Mouse (Mus musculus) kidney, adult 9 months (tissue): Measurements from ENCODE around the gene Vipas39.
"Not testable (repeated sequence)": the region's sequence is repeated elsewhere in the genome, so short reads cannot be mapped to it uniquely, and the experiment has no call there.

ENCODE experiments used
- DNase-seq: peaks from one replicate; pipeline ENCODE4 v3.0.0; 2022

Vipas39 gene

GRCm38 (mm10) chr12:87266108-87266826 is at the start of gene Vipas39, which contains the start of gene Ahsa1:
Vipas39 (minus strand) TSS chr12:87266256.
Ahsa1 (plus strand) TSS chr12:87266479.
- peak; percentile 97 for DNase-seq

DNA sequence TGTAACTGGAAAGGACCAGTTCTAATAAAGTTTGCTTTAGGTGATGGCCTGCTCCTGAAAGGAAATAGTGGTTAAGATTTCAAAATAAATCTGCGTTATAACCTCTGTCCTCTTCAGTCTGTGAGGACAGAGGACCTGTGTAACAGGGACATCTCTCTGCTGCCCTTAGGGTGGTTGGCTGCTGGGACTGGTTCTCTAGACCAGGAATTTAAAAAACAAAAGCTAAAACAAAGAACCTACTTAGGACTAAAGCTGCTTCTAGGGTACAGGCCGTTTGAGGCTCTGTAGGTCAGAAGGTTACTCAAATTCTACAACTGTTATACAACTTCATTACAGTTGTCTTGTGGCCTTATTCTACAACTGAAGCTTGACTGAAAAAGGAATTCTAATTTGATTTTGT is 47.0 kb upstream of the Vipas39 start:
- no peak for DNase-seq

- DNase-seq: not testable (repeated sequence)
Observed at GRCm38 (mm10) chr12:87306584-87306844, 40.5 kb upstream of the Vipas39 start.

- no peak for DNase-seq
Observed at GRCm38 (mm10) chr12:87305767-87306583, 39.9 kb upstream of the Vipas39 start.

DNA sequence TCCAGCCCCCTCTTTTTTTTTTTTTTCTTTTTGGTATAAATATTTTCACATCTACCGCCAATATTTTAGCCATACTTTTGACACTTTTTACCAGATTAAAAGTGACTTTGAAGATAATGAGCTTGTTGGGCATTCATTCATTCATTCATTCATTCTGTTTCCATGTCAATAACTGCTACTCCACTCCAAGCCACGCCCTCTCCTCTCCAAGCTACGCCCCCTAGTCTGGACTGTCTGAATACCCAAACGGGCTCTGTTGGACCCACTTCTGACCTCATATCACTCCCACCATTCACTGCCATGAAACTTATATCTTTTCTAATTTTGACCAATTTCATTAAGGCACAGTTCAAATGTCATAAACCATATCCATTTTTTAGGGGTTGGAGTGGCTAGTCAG is 35.1 kb upstream of the Vipas39 start:
- DNase-seq: no peak

- peak; percentile 10 for DNase-seq
Observed at GRCm38 (mm10) chr12:87300441-87300690, 34.3 kb upstream of the Vipas39 start.

DNA sequence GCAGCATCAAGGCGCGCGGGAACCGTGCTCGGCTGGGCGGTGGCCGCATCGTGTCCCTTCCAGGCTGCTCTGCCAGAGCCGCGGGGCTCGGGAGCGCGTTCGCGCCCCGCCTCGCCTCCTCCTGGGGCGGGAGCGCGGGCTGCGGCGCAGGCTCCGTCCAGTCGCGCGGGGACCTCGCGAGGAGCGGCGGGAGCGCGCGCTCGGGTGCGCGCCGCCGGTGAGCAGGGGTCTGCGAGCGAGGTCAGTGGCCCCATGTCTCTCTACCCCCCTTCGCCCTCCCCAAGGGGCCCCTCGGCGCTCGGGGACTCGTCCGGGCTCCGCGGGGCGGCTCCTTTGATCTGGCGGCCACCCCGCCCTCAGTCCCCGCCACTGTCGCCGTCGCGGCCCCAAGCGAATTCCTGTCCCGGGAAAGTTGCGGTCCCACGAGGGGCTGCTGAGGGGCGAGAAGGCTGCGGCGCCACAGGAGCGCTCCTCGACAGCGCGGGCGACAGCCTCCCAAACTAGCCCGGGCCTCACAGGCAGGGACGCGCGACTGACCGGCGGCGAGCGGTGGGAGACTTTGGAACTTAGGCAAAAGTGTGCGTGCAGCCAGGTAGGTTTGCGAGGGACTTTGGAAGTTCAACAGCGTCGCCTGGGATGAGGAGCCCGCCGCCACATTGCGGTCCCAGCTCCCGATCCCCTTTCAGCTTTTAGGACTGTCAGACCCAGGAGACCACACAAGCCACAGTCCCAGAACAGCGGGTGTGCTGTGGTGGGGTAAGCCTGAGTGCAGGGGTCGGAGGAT is 33.8 kb upstream of the Vipas39 start, which contains the start of gene Ism2:
TSS of gene Ism2 (minus strand) at position 49 of the 784 bp plus-strand sequence.
- DNase-seq: peak; percentile 19

DNA sequence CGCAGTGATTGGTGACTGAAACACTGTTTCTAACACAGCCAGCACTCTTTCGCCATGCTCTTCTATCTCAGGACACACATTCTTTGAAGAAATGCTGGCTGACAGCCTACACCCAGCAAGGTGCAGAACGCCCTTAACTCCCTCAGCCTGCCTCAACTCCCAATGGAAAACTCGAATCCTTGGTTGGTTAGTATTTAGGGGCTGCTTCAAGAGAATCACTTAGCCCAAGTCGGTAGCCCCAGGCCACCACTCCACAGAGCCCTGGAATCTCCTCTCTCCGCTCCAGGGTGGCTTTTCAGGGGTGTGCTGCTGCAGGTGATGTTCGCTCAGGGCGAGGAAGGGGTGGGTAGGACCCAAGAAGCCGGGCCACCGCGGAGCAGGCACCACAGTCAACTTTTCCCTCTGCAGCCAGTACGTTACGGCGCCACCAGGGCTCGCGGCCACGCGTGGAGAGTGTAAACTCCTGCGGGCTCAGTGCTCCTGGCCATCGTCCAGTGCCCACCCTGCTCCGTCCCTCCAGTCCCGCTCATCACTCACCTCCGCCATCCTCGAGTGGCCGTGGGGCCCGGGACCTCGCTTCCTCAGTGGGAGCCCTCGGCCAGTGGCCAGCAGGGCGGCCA is 33.1 kb upstream of the Vipas39 start:
- no peak for DNase-seq

DNA sequence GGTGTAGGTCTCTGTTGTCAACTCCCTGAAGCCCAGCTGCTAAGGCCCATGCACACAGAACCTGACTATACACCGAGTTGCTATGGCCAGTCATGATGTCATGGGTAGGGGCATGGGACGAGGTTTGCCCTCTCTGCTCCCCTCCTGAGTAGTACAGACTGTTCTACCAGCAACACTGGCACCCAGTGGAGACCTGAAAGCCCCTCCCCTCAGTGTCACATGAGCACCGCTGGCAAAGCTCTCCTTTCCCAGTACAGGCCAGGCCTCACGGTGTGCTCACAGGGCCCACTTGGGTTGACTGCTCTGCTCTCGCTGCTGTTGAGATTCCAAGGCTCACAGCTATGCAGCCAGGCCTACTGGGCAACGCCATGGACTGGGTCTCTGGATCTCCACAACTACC is 27.9 kb upstream of the Vipas39 start:
- no peak for DNase-seq

- no peak for DNase-seq
Observed at GRCm38 (mm10) chr12:87289100-87289499, 23.0 kb upstream of the Vipas39 start.

GRCm38 (mm10) chr12:87284726-87285125 is 18.7 kb upstream of the Vipas39 start:
- DNase-seq: no peak

- DNase-seq: no peak
Observed at GRCm38 (mm10) chr12:87284268-87284667, 18.2 kb upstream of the Vipas39 start.

- no peak for DNase-seq
Observed at GRCm38 (mm10) chr12:87283706-87284105, 17.6 kb upstream of the Vipas39 start.

DNA sequence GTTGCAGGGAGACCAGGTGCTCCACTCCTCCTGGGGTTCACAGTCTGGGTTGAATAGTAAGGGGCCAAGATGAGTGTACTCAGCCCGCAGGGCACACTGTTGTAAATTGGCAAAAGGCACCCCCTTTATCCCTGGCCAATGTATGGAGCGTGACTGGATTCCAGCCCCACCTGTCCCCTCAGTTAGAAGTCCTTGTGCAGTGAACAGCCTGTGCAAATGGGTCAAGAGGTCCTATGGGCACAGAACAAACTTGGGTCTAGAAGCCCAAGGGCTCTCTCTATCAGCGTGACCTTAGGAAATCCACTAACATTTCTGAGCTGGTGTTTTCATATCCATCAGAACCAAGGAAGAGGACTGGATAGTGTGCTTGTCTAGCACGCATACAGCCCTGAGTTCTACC is 16.7 kb upstream of the Vipas39 start:
- DNase-seq: no peak

DNA sequence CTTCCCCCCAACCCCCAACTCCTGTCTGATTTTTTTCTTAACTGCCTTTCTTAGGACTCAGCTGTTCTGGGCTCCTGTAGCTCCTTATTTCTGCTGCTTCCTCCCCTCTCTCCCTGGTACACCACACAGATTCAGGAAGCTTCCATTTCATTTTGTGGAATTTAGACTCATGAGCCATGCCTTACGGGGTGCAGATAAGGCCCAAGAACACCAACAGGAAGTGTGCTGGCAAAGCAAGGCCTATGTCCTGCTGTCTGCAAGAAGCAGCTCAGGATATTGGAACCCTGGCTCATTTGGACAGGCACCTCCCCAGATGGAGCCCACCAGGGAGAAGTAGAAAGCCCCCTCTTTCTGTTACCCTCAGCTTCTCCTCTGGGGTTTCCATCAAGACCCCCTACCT is 15.7 kb upstream of the Vipas39 start:
- no peak for DNase-seq

DNA sequence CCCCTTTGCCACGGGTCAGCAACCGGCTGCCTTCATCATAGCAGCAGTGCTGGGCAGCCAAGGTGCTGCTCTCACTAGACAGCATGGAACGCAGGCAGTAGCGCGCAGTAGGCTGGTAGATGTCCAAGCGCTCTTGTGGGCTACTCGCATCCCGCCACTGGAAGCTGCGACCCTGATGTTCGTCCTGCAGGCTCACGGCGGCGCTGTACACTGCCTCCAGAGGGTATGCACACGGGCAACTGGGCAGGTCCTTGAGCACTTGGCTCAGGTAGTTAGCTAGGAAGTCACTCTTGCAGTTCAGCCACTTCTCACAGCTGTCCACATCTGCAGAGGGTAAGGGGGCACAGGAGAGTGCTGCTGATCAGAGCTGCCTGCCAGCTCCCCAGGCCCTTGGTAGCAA is 13.8 kb upstream of the Vipas39 start:
- peak; percentile 14 for DNase-seq

- DNase-seq: peak; percentile 13
Observed at GRCm38 (mm10) chr12:87279350-87279749, 13.3 kb upstream of the Vipas39 start.

DNA sequence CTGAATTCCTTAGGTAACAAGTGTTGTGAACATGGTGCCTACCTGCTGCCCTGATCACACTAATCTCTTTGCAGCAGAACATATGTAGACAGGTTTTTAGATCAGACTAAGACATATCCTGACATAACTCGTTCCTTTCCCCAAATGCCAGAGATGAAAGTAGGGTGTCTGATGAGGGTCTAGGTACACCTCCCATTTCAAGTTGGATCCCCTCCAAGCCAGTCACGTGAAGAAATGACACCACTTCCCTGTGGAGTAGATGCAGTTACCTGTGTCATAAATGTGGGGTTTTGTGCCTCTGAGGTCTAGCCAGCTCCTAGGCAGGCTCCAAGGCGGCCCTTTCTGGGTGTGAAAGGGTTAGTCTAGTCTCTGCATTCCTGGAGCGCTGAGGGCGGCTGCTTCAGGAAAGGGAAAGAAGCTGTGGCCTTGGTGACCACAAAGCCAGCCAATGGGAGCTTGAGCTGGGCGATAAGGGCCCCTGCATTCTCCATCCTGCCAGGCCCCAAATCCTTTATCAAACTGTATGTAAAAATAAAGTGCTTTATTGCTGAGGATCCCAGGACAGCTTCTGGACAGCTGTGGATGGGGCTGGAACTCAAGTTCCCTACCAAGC is 12.2 kb upstream of the Vipas39 start:
- DNase-seq: no peak

DNA sequence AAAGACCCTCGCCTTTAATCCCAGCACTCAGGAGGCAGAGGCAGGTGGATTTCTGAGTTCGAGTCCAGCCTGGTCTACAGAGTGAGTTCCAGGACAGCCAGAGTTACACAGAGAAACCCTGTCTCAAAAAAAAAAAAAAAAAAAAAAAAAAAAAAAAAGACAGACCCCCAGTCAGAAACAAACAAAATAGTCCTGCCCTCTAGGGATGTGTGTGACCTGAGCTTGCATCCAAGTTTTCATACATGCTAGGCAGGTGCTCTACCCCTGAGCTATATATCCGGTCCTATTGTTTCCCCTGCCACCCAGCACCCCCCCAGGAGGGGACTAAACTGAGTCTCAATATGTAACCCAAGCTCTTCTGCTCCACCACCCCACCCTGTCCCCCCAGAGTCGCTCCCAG is 11.2 kb upstream of the Vipas39 start:
- DNase-seq: not testable (repeated sequence)

GRCm38 (mm10) chr12:87274853-87275831 is 9.1 kb upstream of the Vipas39 start:
- no peak for DNase-seq

GRCm38 (mm10) chr12:87267682-87268081 is 1.6 kb upstream of the Vipas39 start:
- peak; percentile 25 for DNase-seq
